Mouse (Mus musculus) embryo, embryonic 10 days (tissue): ENCODE measurements at regions not wholly inside any gene's neighbourhood (a gene's known extent, or its start where the extent isn't known, plus 50 kb on each side); places are given as distances from the start of the nearest gene placed in this dataset.

Source experiments
- DNase-seq: peaks from one replicate; pipeline ENCODE4 v3.0.0-alpha.2; 2015; ENCODE audit warnings: low spot score

GRCm38 (mm10) chr1:166735545-166735944 lies 53.9 kb upstream of the Fmo9 start:
- no peak for DNase-seq

GRCm38 (mm10) chr1:166738029-166738428 lies 56.4 kb upstream of the Fmo9 start:
- peak; percentile 23 for DNase-seq

- no peak for DNase-seq
Measured at GRCm38 (mm10) chr1:166750236-166750635, 68.6 kb upstream of the Fmo9 start.

- no peak for DNase-seq
Measured at GRCm38 (mm10) chr1:166750777-166751176, 69.1 kb upstream of the Fmo9 start.

GRCm38 (mm10) chr1:166751436-166751835 lies 69.8 kb upstream of the Fmo9 start:
- DNase-seq: no peak

- DNase-seq: no peak
Measured at GRCm38 (mm10) chr1:166752990-166753709, 71.5 kb upstream of the Fmo9 start.

- DNase-seq: no peak
Measured at GRCm38 (mm10) chr1:166758987-166759386, 77.3 kb upstream of the Fmo9 start.

- DNase-seq: no peak
Measured at GRCm38 (mm10) chr1:166773114-166773513, 91.5 kb upstream of the Fmo9 start.

GRCm38 (mm10) chr1:166782106-166782505 lies 100.5 kb upstream of the Fmo9 start:
- peak; percentile 64 for DNase-seq

GRCm38 (mm10) chr1:166787945-166788344 lies 106.3 kb upstream of the Fmo9 start:
- no peak for DNase-seq

- DNase-seq: no peak
Measured at GRCm38 (mm10) chr1:166788824-166789399, 107.3 kb upstream of the Fmo9 start.

GRCm38 (mm10) chr1:166793052-166793716 lies 111.5 kb upstream of the Fmo9 start:
- DNase-seq: no peak

- DNase-seq: no peak
Measured at GRCm38 (mm10) chr1:166793717-166794081, 112.1 kb upstream of the Fmo9 start.

- peak; percentile 55 for DNase-seq
Measured at GRCm38 (mm10) chr1:166794622-166795244, 113.1 kb upstream of the Fmo9 start.

- DNase-seq: no peak
Measured at GRCm38 (mm10) chr1:166795613-166796012, 114.0 kb upstream of the Fmo9 start.

GRCm38 (mm10) chr1:166796362-166796925 lies 114.8 kb upstream of the Fmo9 start:
- DNase-seq: no peak

- no peak for DNase-seq
Measured at GRCm38 (mm10) chr1:166796931-166797330, 115.3 kb upstream of the Fmo9 start.

GRCm38 (mm10) chr1:166800953-166801603 lies 119.4 kb upstream of the Fmo9 start:
- no peak for DNase-seq

- DNase-seq: no peak
Measured at GRCm38 (mm10) chr1:166801929-166802328, 120.3 kb upstream of the Fmo9 start.

GRCm38 (mm10) chr1:166803928-166804327 lies 122.3 kb upstream of the Fmo9 start:
- DNase-seq: no peak

- no peak for DNase-seq
Measured at GRCm38 (mm10) chr1:166804333-166804732, 122.7 kb upstream of the Fmo9 start.
